ENCODE assay signal across 10 mouse cellular contexts in genomic region chr11:64168626-64169025, GRCm38 (mm10).
DNase-seq lines count a peak whose midpoint lies in the region; ATAC-seq and TF ChIP-seq lines count a peak whose summit lies in the region.
"Had no signal": no experiment of that assay in that cellular context is flagged by ENCODE, and none has a peak within 500 bp of the region (broad histone marks: within the 10 kb centered on the region; RNA-seq: fewer than 3 reads in every experiment).

No protein-coding gene starts in this region.

- H3K4me2 ChIP-seq in midbrain, postnatal 0 days (ENCODE audit: low read depth, low read length, poor library complexity, severe bottlenecking), result no peak overlapping the region
- no peak overlapping the region for H3K4me2 ChIP-seq in midbrain, embryonic 16.5 days (ENCODE audit: low read length)
- no peak overlapping the region for H3K4me2 ChIP-seq in embryonic facial prominence, embryonic 14.5 days (ENCODE audit: low read depth, low read length)

- H3K4me3 ChIP-seq in midbrain, postnatal 0 days (ENCODE audit: low read depth, low read length), result no peak overlapping the region
- H3K4me3 ChIP-seq in midbrain, embryonic 16.5 days (ENCODE audit: low read depth, low read length), result no peak overlapping the region
- no peak overlapping the region for H3K4me3 ChIP-seq in embryonic facial prominence, embryonic 14.5 days (ENCODE audit: low read depth, low read length)
- H3K4me3 ChIP-seq: forebrain, embryonic 10.5 days; hindbrain, embryonic 10.5 days had no signal

- no peaks in the 10 kb centered on the region for H3K36me3 ChIP-seq in midbrain, postnatal 0 days (ENCODE audit: insufficient read depth, low read length)
- no peaks in the 10 kb centered on the region for H3K36me3 ChIP-seq in midbrain, embryonic 16.5 days (ENCODE audit: control insufficient read depth, insufficient read depth, low read length)
- H3K36me3 ChIP-seq in embryonic facial prominence, embryonic 14.5 days (ENCODE audit: control insufficient read depth, insufficient read depth, low read length), result no peaks in the 10 kb centered on the region
- H3K36me3 ChIP-seq: forebrain, embryonic 10.5 days; hindbrain, embryonic 10.5 days had no signal

- no peaks in the 10 kb centered on the region for H3K27me3 ChIP-seq in midbrain, postnatal 0 days (ENCODE audit: insufficient read depth, low read length)
- no peaks in the 10 kb centered on the region for H3K27me3 ChIP-seq in midbrain, embryonic 16.5 days (ENCODE audit: control insufficient read depth, insufficient read depth, low read depth, low read length)
- H3K27me3 ChIP-seq in embryonic facial prominence, embryonic 14.5 days (replicated peaks; ENCODE audit: control insufficient read depth, insufficient read depth, low read length), result no peaks in the 10 kb centered on the region

- WGBS in midbrain, postnatal 0 days, result 59% methylated on average over 8 of the region's 8 CpGs
- WGBS in midbrain, embryonic 16.5 days, result 57% methylated on average over 8 of the region's 8 CpGs
- 28% methylated on average over 8 of the region's 8 CpGs for WGBS in embryonic facial prominence, embryonic 14.5 days

- ATAC-seq in midbrain, postnatal 0 days (ENCODE audit: low FRiP score), result no peak
- ATAC-seq in midbrain, embryonic 16.5 days, result no peak
- ATAC-seq in embryonic facial prominence, embryonic 14.5 days (ENCODE audit: low read depth), result peak; percentile 63; the same call in 1 of the 2 replicates

- no peak overlapping the region for H3K9ac ChIP-seq in midbrain, postnatal 0 days (replicated peaks; ENCODE audit: low read length, poor library complexity, severe bottlenecking)
- no peak overlapping the region for H3K9ac ChIP-seq in midbrain, embryonic 16.5 days (ENCODE audit: low read depth, low read length)
- H3K9ac ChIP-seq in embryonic facial prominence, embryonic 14.5 days (ENCODE audit: low read depth, low read length), result no peak overlapping the region; the same call in 1 of the 2 replicates

- TF ChIP-seq CTCF in midbrain, postnatal 0 days (IDR thresholded peaks at IDR 0.05), result no peak

- no peaks in the 10 kb centered on the region for H3K4me1 ChIP-seq in midbrain, postnatal 0 days (ENCODE audit: insufficient read depth, low read length)
- no peaks in the 10 kb centered on the region for H3K4me1 ChIP-seq in midbrain, embryonic 16.5 days (ENCODE audit: control insufficient read depth, insufficient read depth, low read length)
- H3K4me1 ChIP-seq in embryonic facial prominence, embryonic 14.5 days (ENCODE audit: control insufficient read depth, insufficient read depth, low read length), result peaks cover 12% of the 10 kb centered on the region; the same call in 1 of the 2 replicates

- peak; percentile 24 for DNase-seq in gastrocnemius, postnatal 10 days
- DNase-seq in gastrocnemius, postnatal 36 days, result no peak
- peak; percentile 35 for DNase-seq in midbrain, postnatal 0 days (ENCODE audit: low spot score)
- DNase-seq in embryonic facial prominence, embryonic 14.5 days (ENCODE audit: low spot score), result peak; percentile 85
- peak; percentile 8 for DNase-seq in ovary, postnatal 10 days (ENCODE audit: low spot score)
- no peak for DNase-seq in spleen, postnatal 4 days (ENCODE audit: low spot score in 2 of 2)
- DNase-seq in thymus, postnatal 10 days (ENCODE audit: low spot score in 2 of 2), result no peak

- no peak overlapping the region for H3K27ac ChIP-seq in midbrain, postnatal 0 days (ENCODE audit: low read depth, low read length)
- H3K27ac ChIP-seq in midbrain, embryonic 16.5 days (ENCODE audit: low read length), result no peak overlapping the region
- no peak overlapping the region for H3K27ac ChIP-seq in embryonic facial prominence, embryonic 14.5 days (replicated peaks; ENCODE audit: low read depth, low read length)
- H3K27ac ChIP-seq: forebrain, embryonic 10.5 days; hindbrain, embryonic 10.5 days had no signal

- H3K9me3 ChIP-seq in midbrain, postnatal 0 days (ENCODE audit: low read length), result no peaks in the 10 kb centered on the region
- no peaks in the 10 kb centered on the region for H3K9me3 ChIP-seq in midbrain, embryonic 16.5 days (replicated peaks; ENCODE audit: control insufficient read depth, low read length, poor library complexity, severe bottlenecking)
- H3K9me3 ChIP-seq in embryonic facial prominence, embryonic 14.5 days (ENCODE audit: control insufficient read depth, low read length), result no peaks in the 10 kb centered on the region
- H3K9me3 ChIP-seq: forebrain, embryonic 10.5 days; hindbrain, embryonic 10.5 days had no signal

- intact Hi-C loops in gastrocnemius, postnatal 36 days (cut with DNase I), result no loop called here

Comparison
In these comparisons a context has a peak if more than half of its experiments do, and no peak if none do; other contexts are left out.
1. DNase-seq: peak in gastrocnemius, postnatal 10 days (single experiment), midbrain, postnatal 0 days (single experiment), embryonic facial prominence, embryonic 14.5 days (single experiment) and ovary, postnatal 10 days (single experiment); none in gastrocnemius, postnatal 36 days (0 of 2), spleen, postnatal 4 days (0 of 2) and thymus, postnatal 10 days (0 of 2).